Mouse (Mus musculus) liver, postnatal 0 days (tissue): Measurements from ENCODE around the gene Phospho1.

Experiments
- CTCF ChIP-seq: sonication (generic); IDR thresholded peaks from 2 replicates; pipeline ENCODE4 v1.5.1; 2016; ENCODE audit warnings: antibody characterized with exemption, low read depth
- EP300 ChIP-seq: IDR thresholded peaks from 2 replicates; pipeline ENCODE4 v1.6.1; 2016; ENCODE audit warnings: antibody characterized with exemption, low read depth, mild to moderate bottlenecking

DNA sequence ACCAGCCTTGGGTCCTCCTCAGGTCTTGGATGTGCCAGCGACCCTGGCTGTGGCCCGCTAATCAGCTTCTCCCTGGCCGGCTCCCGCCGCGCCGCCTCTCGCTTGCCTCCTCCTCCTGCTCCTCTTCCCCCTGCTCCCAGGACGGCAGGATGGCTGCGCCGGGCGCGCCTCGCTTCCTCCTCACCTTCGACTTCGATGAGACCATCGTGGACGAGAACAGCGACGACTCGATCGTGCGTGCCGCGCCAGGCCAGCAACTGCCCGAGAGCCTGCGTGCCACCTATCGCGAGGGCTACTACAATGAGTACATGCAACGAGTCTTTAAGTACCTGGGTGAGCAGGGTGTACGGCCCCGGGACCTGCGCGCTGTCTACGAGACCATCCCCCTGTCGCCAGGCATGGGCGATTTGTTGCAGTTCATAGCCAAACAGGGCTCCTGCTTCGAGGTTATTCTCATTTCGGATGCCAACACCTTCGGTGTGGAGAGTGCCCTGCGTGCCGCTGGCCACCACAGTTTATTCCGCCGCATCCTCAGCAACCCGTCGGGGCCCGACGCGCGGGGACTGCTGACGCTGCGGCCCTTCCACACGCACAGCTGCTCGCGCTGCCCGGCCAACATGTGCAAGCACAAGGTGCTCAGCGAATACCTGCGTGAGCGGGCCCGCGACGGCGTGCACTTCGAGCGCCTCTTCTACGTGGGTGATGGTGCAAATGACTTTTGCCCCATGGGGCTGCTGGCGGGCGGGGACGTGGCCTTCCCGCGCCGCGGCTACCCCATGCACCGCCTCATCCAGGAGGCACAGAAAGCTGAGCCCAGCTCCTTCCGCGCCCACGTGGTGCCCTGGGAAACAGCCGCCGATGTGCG lies 6.3 kb downstream of the Phospho1 start:
- TF ChIP-seq CTCF (no peak), EP300 (no peak)
